Mouse (Mus musculus) heart, adult 2 months (tissue): ENCODE results near the gene Btf3. TPM values are rescaled to one million over a fixed set of nuclear protein-coding genes. Genes with fewer than 3 reads are reported as not detected.

Source experiments
- DNase-seq, 2 experiments: peaks; one replicate each; pipeline ENCODE4 v3.0.0; 2021
- H3K27ac ChIP-seq: fragments of 200-600 bp; 2 replicates; pipeline ENCODE4 v1.8.1; 2022
- H3K27me3 ChIP-seq: fragments of 200-500 bp; 2 replicates; pipeline ENCODE4 v1.6.1; 2012; ENCODE audit warnings: mild to moderate bottlenecking, low read length, inconsistent platforms, mixed read lengths; ENCODE audit not compliant: control insufficient read depth, insufficient read depth
- H3K36me3 ChIP-seq: fragments of 200-500 bp; 2 replicates; pipeline ENCODE4 v1.6.1; 2012; ENCODE audit warnings: low read length, inconsistent platforms; ENCODE audit not compliant: control insufficient read depth, insufficient read depth
- H3K4me1 ChIP-seq: fragments of 200-500 bp; 2 replicates; pipeline ENCODE4 v1.6.1; 2011; ENCODE audit warnings: low read length; ENCODE audit not compliant: control insufficient read depth, insufficient read depth
- H3K4me3 ChIP-seq: fragments of 200-600 bp; 2 replicates; pipeline ENCODE4 v1.8.1; 2022
- H3K79me2 ChIP-seq: fragments of 200-500 bp; replicated peaks from 2 replicates; pipeline ENCODE4 v1.6.1; 2012; ENCODE audit warnings: mild to moderate bottlenecking, inconsistent platforms, low read length, moderate library complexity, mixed read lengths; ENCODE audit not compliant: control insufficient read depth, insufficient read depth
- H3K9ac ChIP-seq: fragments of 200-500 bp; 2 replicates; pipeline ENCODE4 v1.6.1; 2012; ENCODE audit warnings: low read depth, mild to moderate bottlenecking, control low read depth, inconsistent platforms, low read length, mixed read lengths
- CTCF ChIP-seq: fragments of 200-600 bp; IDR thresholded peaks from 2 replicates; pipeline ENCODE4 v1.8.1; 2022; ENCODE audit warnings: antibody characterized with exemption, mild to moderate bottlenecking, moderate library complexity
- EP300 ChIP-seq: fragments of 200-500 bp; IDR thresholded peaks from 2 replicates; pipeline ENCODE4 v1.6.1; 2011; ENCODE audit warnings: low read depth, low read length, control low read depth; ENCODE audit not compliant: insufficient read depth
- POLR2A ChIP-seq: fragments of 200-500 bp; IDR thresholded peaks from 2 replicates; pipeline ENCODE4 v1.6.1; 2011; ENCODE audit warnings: mild to moderate bottlenecking, low read depth, low read length, control low read depth; ENCODE audit not compliant: insufficient read depth
- WGBS: fragments of 180-500 bp; shearing (Covaris S2); methylation state at CpG from one replicate; pipeline ENCODE4 v1.1.7; 2018; 5-methylcytosine and 5-hydroxymethylcytosine counted together
- intact Hi-C: fragments of 180-260 bp; cut with DNase I; formaldehyde crosslinking; loops from one replicate; pipeline ENCODE4 v1.15.1; 2025
- polyA plus RNA-seq: library from polyadenylated mRNA; depleted of rRNA; stranded (reverse); fragments of >200 nt; gene quantifications from 2 replicates; pipeline ENCODE4 v1.2.3, GENCODE M21; 2012
- total RNA-seq, 2 experiments: library from RNA; stranded (reverse); gene quantifications; 2 replicates each; pipeline ENCODE4 v1.2.3; 2021

Btf3 gene
- total and polyA plus RNA-seq, 3 experiments, result 88.2 to 218 (median 193) TPM

DNA sequence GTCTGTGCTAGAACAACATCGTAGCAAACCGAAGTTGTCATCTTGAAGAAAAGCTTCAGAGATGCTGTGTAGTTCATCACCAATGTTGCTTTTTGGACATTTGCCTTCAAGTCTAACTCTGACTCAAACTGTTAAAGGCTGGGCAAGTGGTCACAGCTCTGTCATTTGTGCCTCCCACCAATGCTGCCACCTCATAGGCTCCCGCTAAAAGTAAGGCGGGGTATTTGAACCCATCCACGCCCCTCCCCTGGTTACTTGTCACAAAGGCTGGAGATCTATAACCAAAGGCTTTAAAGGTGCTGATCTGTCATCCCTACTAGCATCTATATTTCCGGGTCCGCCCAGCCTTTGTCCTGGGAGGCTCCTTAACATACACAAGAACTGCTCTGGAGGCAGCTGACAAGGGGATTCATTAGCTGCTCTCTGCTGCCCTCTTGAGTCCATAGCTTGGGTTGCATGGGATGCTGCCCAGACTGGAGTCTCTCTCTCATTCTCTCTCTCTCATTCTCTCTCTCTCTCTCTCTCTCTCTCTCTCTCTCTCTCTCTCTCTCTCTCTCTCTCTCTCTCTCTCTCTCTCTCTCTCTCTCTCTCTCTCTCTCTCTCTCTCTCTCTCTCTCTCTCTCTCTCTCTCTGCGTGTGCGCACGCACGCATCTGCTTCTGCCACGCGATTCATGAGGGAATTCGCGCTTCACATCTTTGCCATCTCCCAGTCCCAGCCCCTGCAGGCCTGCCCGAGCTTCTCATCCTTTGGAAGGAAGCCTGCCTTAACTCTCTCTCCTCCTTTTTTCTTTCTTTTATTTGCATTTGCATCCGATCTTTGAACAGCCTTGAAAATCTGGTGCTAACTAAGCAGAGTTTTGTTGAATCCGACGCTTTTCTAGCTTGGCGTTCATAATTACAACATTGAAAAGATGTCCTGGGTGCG lies 17.7 kb downstream of the Btf3 start:
- H3K9ac ChIP-seq, result no peak overlapping the region
- intact Hi-C loops, result loop anchor here (2.0 kb wide), 2 partner anchors 36 to 58 kb away; partner anchors contain the start of genes Ankra2 and Utp15
- peak; percentile 60 to 78 for DNase-seq
- H3K27ac ChIP-seq, result no peak overlapping the region
- no peaks in the 10 kb centered on the region for H3K36me3 ChIP-seq
- 46% methylated on average over 21 of the region's 21 CpGs for WGBS
- H3K4me1 ChIP-seq, result no peaks in the 10 kb centered on the region
- TF ChIP-seq POLR2A, result no peak
- peak; percentile 71 for TF ChIP-seq CTCF
- H3K4me3 ChIP-seq, result no peak overlapping the region
- H3K27me3 ChIP-seq, result no peaks in the 10 kb centered on the region
- H3K79me2 ChIP-seq, result no peaks in the 10 kb centered on the region

DNA sequence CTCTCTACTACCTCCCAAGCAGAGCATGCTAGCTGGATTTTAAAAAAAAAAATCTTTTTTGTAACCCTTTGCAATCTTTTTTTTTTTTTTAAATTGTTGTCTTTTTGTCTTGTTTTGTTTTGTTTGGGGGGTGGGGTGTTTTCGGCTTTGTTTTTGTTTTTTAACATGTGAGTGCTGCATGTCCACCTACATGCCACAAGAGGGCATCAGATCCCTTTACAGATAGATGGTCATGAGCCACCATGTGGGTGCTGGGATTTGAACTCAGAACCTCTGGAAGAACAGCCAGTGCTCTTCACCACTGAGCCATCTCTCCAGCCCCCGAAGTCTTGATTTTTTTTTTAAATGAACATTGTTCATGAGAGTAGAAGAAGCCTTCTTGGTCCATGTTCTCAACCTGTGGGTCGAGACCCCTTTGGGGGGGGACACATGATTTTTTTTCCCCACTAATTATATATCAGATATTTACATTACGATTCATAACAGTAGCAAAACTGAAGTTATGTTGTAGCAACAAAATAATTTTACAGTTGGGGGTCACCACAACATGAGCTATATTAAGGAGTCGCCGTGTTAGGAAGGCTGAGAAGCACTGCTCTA lies 18.8 kb downstream of the Btf3 start:
- Histone ChIP-seq H3K4me3 (no peak overlapping the region), H3K27me3 (no peaks in the 10 kb centered on the region), H3K4me1 (no peaks in the 10 kb centered on the region), H3K9ac (no peak overlapping the region), H3K36me3 (no peaks in the 10 kb centered on the region), H3K79me2 (no peaks in the 10 kb centered on the region), H3K27ac (no peak overlapping the region)
- TF ChIP-seq CTCF (peak; percentile 24; the same call in 1 of the 2 replicates), EP300 (no peak)
- WGBS, result 89% methylated on average over 6 of the region's 6 CpGs
- intact Hi-C loops, result loop anchor here (2.0 kb wide), 2 partner anchors 35 to 57 kb away; partner anchors contain the start of genes Ankra2 and Utp15
- DNase-seq, result no peak

DNA sequence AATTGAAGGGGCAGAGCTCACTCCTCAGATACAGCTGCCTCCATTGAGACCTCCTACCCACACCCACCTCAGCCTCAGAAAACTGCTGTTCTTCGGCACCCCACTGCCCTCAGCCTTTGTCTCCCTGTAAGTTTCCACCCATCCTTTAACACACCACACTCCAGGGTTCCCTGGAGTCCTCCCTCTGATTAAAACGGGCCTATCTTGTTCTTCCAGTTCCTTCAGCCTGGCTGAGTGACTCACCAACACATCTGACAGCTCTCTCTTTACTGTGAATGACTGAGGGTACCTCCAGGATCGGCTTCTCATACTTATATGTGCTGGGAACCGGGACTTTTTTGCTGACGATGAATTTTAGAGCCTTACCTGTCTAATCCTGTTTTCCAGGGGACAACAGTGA lies 20.7 kb downstream of the Btf3 start:
- H3K4me3 ChIP-seq, result no peak overlapping the region
- DNase-seq, result no peak
- no peaks in the 10 kb centered on the region for H3K79me2 ChIP-seq
- H3K9ac ChIP-seq, result no peak overlapping the region
- TF ChIP-seq CTCF (no peak), EP300 (no peak), POLR2A (no peak)
- H3K36me3 ChIP-seq, result no peaks in the 10 kb centered on the region
- H3K27me3 ChIP-seq, result no peaks in the 10 kb centered on the region
- WGBS, result 41% methylated on average over 5 of the region's 5 CpGs
- no peaks in the 10 kb centered on the region for H3K4me1 ChIP-seq
- no peak overlapping the region for H3K27ac ChIP-seq
- intact Hi-C loops, result no loop called here

DNA sequence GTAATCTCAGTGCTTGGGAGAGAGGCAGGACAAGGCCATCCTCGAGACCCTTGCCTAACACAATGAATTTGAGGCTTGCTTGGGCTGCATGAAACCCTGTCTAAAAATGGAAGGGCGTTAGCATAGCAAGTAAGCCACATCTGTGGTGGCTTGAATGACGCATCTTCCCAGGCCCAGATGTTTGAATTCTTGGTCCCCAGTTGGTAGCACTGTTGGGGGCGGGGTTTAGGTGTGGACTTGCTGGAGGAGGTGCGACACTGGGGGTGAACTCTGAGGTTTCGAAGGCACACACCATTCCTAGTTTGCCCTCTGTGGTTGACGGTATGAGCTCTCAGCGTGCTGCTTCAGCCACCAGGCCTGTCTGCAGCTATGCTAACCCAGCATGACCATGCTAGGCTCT lies 25.1 kb downstream of the Btf3 start:
- no peaks in the 10 kb centered on the region for H3K79me2 ChIP-seq
- WGBS, result 85% methylated on average over 8 of the region's 8 CpGs

DNA sequence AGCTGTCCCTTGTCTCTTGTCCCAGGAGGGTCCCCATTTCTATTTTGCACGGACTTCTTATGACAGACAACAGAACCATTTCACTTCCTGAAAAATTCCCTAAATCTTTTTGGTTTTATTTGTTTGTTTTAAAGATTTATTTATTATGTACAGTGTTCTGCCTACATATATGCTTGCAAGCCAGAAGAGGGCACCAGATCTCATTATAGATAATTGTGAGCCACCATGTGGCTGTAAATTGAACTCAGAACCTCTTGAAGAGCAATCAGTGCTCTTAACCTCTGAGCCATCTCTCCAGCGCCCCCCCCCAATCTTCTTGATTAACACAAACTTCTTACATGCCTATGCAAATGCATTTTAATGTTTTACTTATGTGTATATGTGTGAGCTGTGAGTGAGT lies 26.1 kb downstream of the Btf3 start:
- intact Hi-C loops, result no loop called here
- no peaks in the 10 kb centered on the region for H3K4me1 ChIP-seq
- TF ChIP-seq POLR2A (no peak), CTCF (peak; percentile 20; the same call in 1 of the 2 replicates)
- DNase-seq, result no peak
- WGBS, result 60% methylated on average over 2 of the region's 2 CpGs
- no peaks in the 10 kb centered on the region for H3K27me3 ChIP-seq
- H3K36me3 ChIP-seq, result no peaks in the 10 kb centered on the region
- no peak overlapping the region for H3K27ac ChIP-seq
- H3K79me2 ChIP-seq, result no peaks in the 10 kb centered on the region
- no peak overlapping the region for H3K9ac ChIP-seq
- no peak overlapping the region for H3K4me3 ChIP-seq

More for the DNA sequence above, 25.1 kb downstream of the Btf3 start:
- intact Hi-C loops, result no loop called here
- no peak for DNase-seq
- Histone ChIP-seq H3K36me3 (no peaks in the 10 kb centered on the region), H3K27ac (no peak overlapping the region), H3K4me3 (no peak overlapping the region), H3K9ac (no peak overlapping the region), H3K4me1 (no peaks in the 10 kb centered on the region), H3K27me3 (no peaks in the 10 kb centered on the region)
- TF ChIP-seq POLR2A (no peak), EP300 (no peak), CTCF (no peak)
